ENCODE assay signal across 29 mouse cellular contexts in genomic region chr3:56845462-56845770, GRCm38 (mm10).
DNase-seq lines count a peak whose midpoint lies in the region; ATAC-seq and TF ChIP-seq lines count a peak whose summit lies in the region.
"Had no signal": no experiment of that assay in that cellular context is flagged by ENCODE, and none has a peak within 500 bp of the region (broad histone marks: within the 10 kb centered on the region; RNA-seq: fewer than 3 reads in every experiment).

No protein-coding gene starts in this region.

- no peak overlapping the region for H3K27ac ChIP-seq in forebrain, embryonic 11.5 days (ENCODE audit: low read depth, low read length)
- no peak overlapping the region for H3K27ac ChIP-seq in forebrain, postnatal 0 days (ENCODE audit: low read depth, low read length)
- peak overlapping the region; percentile 69 for H3K27ac ChIP-seq in midbrain, embryonic 12.5 days (replicated peaks)
- no peak overlapping the region for H3K27ac ChIP-seq in midbrain, postnatal 0 days (ENCODE audit: low read depth, low read length)
- peak overlapping the region; percentile 38; the same call in 1 of the 2 replicates for H3K27ac ChIP-seq in hindbrain, embryonic 14.5 days
- H3K27ac ChIP-seq: heart, embryonic 10.5 days; heart, embryonic 15.5 days; limb, embryonic 10.5 days; limb, embryonic 15.5 days; liver, embryonic 14.5 days; stomach, postnatal 0 days had no signal

- H3K4me3 ChIP-seq in forebrain, embryonic 11.5 days (ENCODE audit: low read depth, low read length), result no peak overlapping the region
- H3K4me3 ChIP-seq in forebrain, postnatal 0 days (ENCODE audit: low read depth, low read length), result no peak overlapping the region
- no peak overlapping the region for H3K4me3 ChIP-seq in midbrain, embryonic 12.5 days
- H3K4me3 ChIP-seq in midbrain, postnatal 0 days (ENCODE audit: low read depth, low read length), result no peak overlapping the region
- no peak overlapping the region for H3K4me3 ChIP-seq in hindbrain, embryonic 14.5 days (replicated peaks; ENCODE audit: low read length)
- H3K4me3 ChIP-seq: erythroblast, embryonic 14.5 days; heart, embryonic 10.5 days; heart, embryonic 15.5 days; limb, embryonic 10.5 days; limb, embryonic 15.5 days had no signal

- TF ChIP-seq POLR2A in brain, embryonic 14.5 days (IDR thresholded peaks at IDR 0.05; ENCODE audit: borderline replicate concordance, extremely low read depth, insufficient read depth, insufficient read length, poor library complexity, severe bottlenecking), result no peak

- H3K9me3 ChIP-seq in forebrain, embryonic 11.5 days (ENCODE audit: control insufficient read depth, low read length), result no peaks in the 10 kb centered on the region
- no peaks in the 10 kb centered on the region for H3K9me3 ChIP-seq in forebrain, postnatal 0 days (ENCODE audit: low read length)
- H3K9me3 ChIP-seq in midbrain, embryonic 12.5 days, result no peaks in the 10 kb centered on the region
- no peaks in the 10 kb centered on the region for H3K9me3 ChIP-seq in midbrain, postnatal 0 days (ENCODE audit: low read length)
- H3K9me3 ChIP-seq in hindbrain, embryonic 14.5 days (ENCODE audit: control insufficient read depth, low read length), result no peaks in the 10 kb centered on the region
- H3K9me3 ChIP-seq: heart, embryonic 10.5 days; heart, embryonic 15.5 days; limb, embryonic 10.5 days; limb, embryonic 15.5 days had no signal

- H3K9ac ChIP-seq in forebrain, embryonic 11.5 days (ENCODE audit: low read length), result no peak overlapping the region
- no peak overlapping the region for H3K9ac ChIP-seq in forebrain, postnatal 0 days
- no peak overlapping the region for H3K9ac ChIP-seq in midbrain, embryonic 12.5 days (replicated peaks)
- H3K9ac ChIP-seq in midbrain, postnatal 0 days (replicated peaks; ENCODE audit: low read length, poor library complexity, severe bottlenecking), result no peak overlapping the region
- H3K9ac ChIP-seq in hindbrain, embryonic 14.5 days, result no peak overlapping the region
- H3K9ac ChIP-seq: heart, embryonic 15.5 days; limb, embryonic 15.5 days; liver, embryonic 14.5 days; lung, embryonic 14.5 days had no signal

- 84% methylated on average over 1 of the region's 1 CpGs for WGBS in forebrain, embryonic 11.5 days
- 71% methylated on average over 1 of the region's 1 CpGs for WGBS in forebrain, postnatal 0 days
- WGBS in midbrain, embryonic 12.5 days, result 84% methylated on average over 1 of the region's 1 CpGs
- WGBS in midbrain, postnatal 0 days, result 63% methylated on average over 1 of the region's 1 CpGs
- WGBS in hindbrain, embryonic 14.5 days, result 70% methylated on average over 1 of the region's 1 CpGs

- no peak for DNase-seq in forebrain, embryonic 11.5 days (ENCODE audit: low spot score)
- no peak for DNase-seq in forebrain, postnatal 0 days
- DNase-seq in midbrain, postnatal 0 days (ENCODE audit: low spot score), result no peak
- peak; percentile 11 for DNase-seq in brain, embryonic 14.5 days (ENCODE audit: low read depth)
- DNase-seq in hindbrain, embryonic 14.5 days (ENCODE audit: low spot score), result no peak
- DNase-seq in lung, postnatal 14 days, result no peak
- no peak for DNase-seq in lung, adult 18-20 months
- DNase-seq: adrenal gland, adult 2 months; adrenal gland, postnatal 36 days; cerebellum, adult 2 months; cerebellum, postnatal 14 days; gastrocnemius, postnatal 25 days; heart, adult 11 months; kidney, postnatal 14 days; lung, embryonic 14.5 days; right cerebral cortex, postnatal 4 days; thymus, adult 18-20 months; thymus, postnatal 25 days had no signal

- no peaks in the 10 kb centered on the region for H3K36me3 ChIP-seq in forebrain, embryonic 11.5 days (ENCODE audit: control insufficient read depth, insufficient read depth, low read length)
- H3K36me3 ChIP-seq in forebrain, postnatal 0 days (ENCODE audit: insufficient read depth), result no peaks in the 10 kb centered on the region
- no peaks in the 10 kb centered on the region for H3K36me3 ChIP-seq in midbrain, embryonic 12.5 days
- H3K36me3 ChIP-seq in midbrain, postnatal 0 days (ENCODE audit: insufficient read depth, low read length), result no peaks in the 10 kb centered on the region
- no peaks in the 10 kb centered on the region for H3K36me3 ChIP-seq in hindbrain, embryonic 14.5 days (replicated peaks; ENCODE audit: control insufficient read depth, insufficient read depth)
- H3K36me3 ChIP-seq: heart, embryonic 10.5 days; heart, embryonic 15.5 days; limb, embryonic 10.5 days; limb, embryonic 15.5 days had no signal

- no peak for TF ChIP-seq CTCF in forebrain, postnatal 0 days (IDR thresholded peaks at IDR 0.05; ENCODE audit: low read depth)
- TF ChIP-seq CTCF in midbrain, postnatal 0 days (IDR thresholded peaks at IDR 0.05), result no peak
- no peak for TF ChIP-seq CTCF in brain, embryonic 14.5 days (IDR thresholded peaks at IDR 0.05; ENCODE audit: borderline replicate concordance, extremely low read depth, insufficient read depth, insufficient read length)

- no peaks in the 10 kb centered on the region for H3K27me3 ChIP-seq in forebrain, embryonic 11.5 days (ENCODE audit: control insufficient read depth, insufficient read depth, low read length)
- no peaks in the 10 kb centered on the region for H3K27me3 ChIP-seq in forebrain, postnatal 0 days (ENCODE audit: insufficient read depth, low read length)
- H3K27me3 ChIP-seq in midbrain, embryonic 12.5 days, result no peaks in the 10 kb centered on the region
- no peaks in the 10 kb centered on the region for H3K27me3 ChIP-seq in midbrain, postnatal 0 days (ENCODE audit: insufficient read depth, low read length)
- no peaks in the 10 kb centered on the region for H3K27me3 ChIP-seq in hindbrain, embryonic 14.5 days (ENCODE audit: control insufficient read depth, insufficient read depth, low read length)
- H3K27me3 ChIP-seq: CH12.LX; heart, embryonic 15.5 days; limb, embryonic 15.5 days had no signal

- no peaks in the 10 kb centered on the region for H3K4me1 ChIP-seq in forebrain, embryonic 11.5 days (replicated peaks; ENCODE audit: control insufficient read depth, insufficient read depth, low read length)
- H3K4me1 ChIP-seq in forebrain, postnatal 0 days (ENCODE audit: insufficient read depth), result no peaks in the 10 kb centered on the region
- peaks cover 11% of the 10 kb centered on the region for H3K4me1 ChIP-seq in midbrain, embryonic 12.5 days
- 0 out of 2 replicates have a peak, but pooled peaks cover 4% of the 10 kb centered on the region for H3K4me1 ChIP-seq in midbrain, postnatal 0 days (ENCODE audit: insufficient read depth, low read length)
- 0 out of 2 replicates have a peak, but pooled peaks cover 8% of the 10 kb centered on the region for H3K4me1 ChIP-seq in hindbrain, embryonic 14.5 days (replicated peaks; ENCODE audit: control insufficient read depth, insufficient read depth, low read length)
- H3K4me1 ChIP-seq: heart, embryonic 10.5 days; heart, embryonic 15.5 days; limb, embryonic 10.5 days; limb, embryonic 15.5 days had no signal

- peak; percentile 42; the same call in 1 of the 2 replicates for ATAC-seq in forebrain, embryonic 11.5 days (replicated peaks; ENCODE audit: low FRiP score)
- no peak for ATAC-seq in forebrain, postnatal 0 days
- ATAC-seq in midbrain, embryonic 12.5 days (ENCODE audit: low FRiP score, low read depth), result 0 out of 2 replicates have a peak, but pooled peaks have one; percentile 20
- no peak for ATAC-seq in midbrain, postnatal 0 days (ENCODE audit: low FRiP score)
- ATAC-seq in hindbrain, embryonic 14.5 days (ENCODE audit: low FRiP score), result no peak
- ATAC-seq: activated CD4-positive, CD25-positive, alpha-beta regulatory T cell, adult 4 months; intestine, postnatal 0 days had no signal

- no peak overlapping the region for H3K4me2 ChIP-seq in forebrain, embryonic 11.5 days (ENCODE audit: low read depth, low read length, severe bottlenecking)
- H3K4me2 ChIP-seq in forebrain, postnatal 0 days (ENCODE audit: low read depth), result no peak overlapping the region
- H3K4me2 ChIP-seq in midbrain, embryonic 12.5 days (replicated peaks), result no peak overlapping the region
- no peak overlapping the region for H3K4me2 ChIP-seq in midbrain, postnatal 0 days (ENCODE audit: low read depth, low read length, poor library complexity, severe bottlenecking)
- H3K4me2 ChIP-seq in hindbrain, embryonic 14.5 days (replicated peaks), result no peak overlapping the region
- H3K4me2 ChIP-seq: heart, embryonic 15.5 days; limb, embryonic 15.5 days; lung, embryonic 14.5 days had no signal

Comparison
In these comparisons a context has a peak if more than half of its experiments do, and no peak if none do; other contexts are left out.
1. ATAC-seq: peak in forebrain, embryonic 11.5 days (single experiment) and midbrain, embryonic 12.5 days (single experiment); none in forebrain, postnatal 0 days (single experiment), midbrain, postnatal 0 days (single experiment) and hindbrain, embryonic 14.5 days (single experiment).
2. H3K27ac ChIP-seq: peak in midbrain, embryonic 12.5 days (single experiment) and hindbrain, embryonic 14.5 days (single experiment); none in forebrain, embryonic 11.5 days (single experiment), forebrain, postnatal 0 days (single experiment) and midbrain, postnatal 0 days (single experiment).